In genomic region chr15:86439015-86439796, GRCm38 (mm10) we compare ENCODE assay signal across 22 mouse cellular contexts.
DNase-seq lines count a peak whose midpoint lies in the region; ATAC-seq and TF ChIP-seq lines count a peak whose summit lies in the region.
"Had no signal": no experiment of that assay in that cellular context is flagged by ENCODE, and none has a peak within 500 bp of the region (broad histone marks: within the 10 kb centered on the region; RNA-seq: fewer than 3 reads in every experiment).

No protein-coding gene starts in this region.

- H3K4me1 ChIP-seq in intestine, embryonic 15.5 days (replicated peaks): no peaks in the 10 kb centered on the region
- 0 out of 2 replicates have a peak, but pooled peaks cover 4% of the 10 kb centered on the region for H3K4me1 ChIP-seq in intestine, postnatal 0 days (replicated peaks; ENCODE audit: control insufficient read depth, insufficient read depth, low read length)
- peaks cover 9% of the 10 kb centered on the region for H3K4me1 ChIP-seq in liver, embryonic 16.5 days (ENCODE audit: control insufficient read depth, low read depth, low read length)
- H3K4me1 ChIP-seq in hindbrain, embryonic 13.5 days (replicated peaks): peaks cover 3% of the 10 kb centered on the region; the same call in 1 of the 2 replicates
- no peaks in the 10 kb centered on the region for H3K4me1 ChIP-seq in hindbrain, embryonic 16.5 days (ENCODE audit: control insufficient read depth, insufficient read depth, low read depth, low read length)
- H3K4me1 ChIP-seq: forebrain, embryonic 15.5 days; kidney, embryonic 15.5 days; lung, embryonic 15.5 days had no signal

- no peak overlapping the region for H3K4me2 ChIP-seq in intestine, embryonic 15.5 days (replicated peaks)
- no peak overlapping the region for H3K4me2 ChIP-seq in intestine, postnatal 0 days (replicated peaks; ENCODE audit: low read depth)
- H3K4me2 ChIP-seq in liver, embryonic 16.5 days (ENCODE audit: low read depth, low read length): no peak overlapping the region; the same call in 1 of the 2 replicates
- H3K4me2 ChIP-seq in hindbrain, embryonic 13.5 days: no peak overlapping the region
- H3K4me2 ChIP-seq in hindbrain, embryonic 16.5 days (ENCODE audit: low read length): no peak overlapping the region
- H3K4me2 ChIP-seq: forebrain, embryonic 15.5 days; hindbrain, embryonic 12.5 days; kidney, embryonic 15.5 days; lung, embryonic 15.5 days had no signal

- 75% methylated on average over 15 of the region's 15 CpGs for WGBS in intestine, embryonic 15.5 days
- 65% methylated on average over 15 of the region's 15 CpGs for WGBS in intestine, postnatal 0 days
- 54% methylated on average over 15 of the region's 15 CpGs for WGBS in liver, embryonic 16.5 days (ENCODE audit: insufficient replicate concordance)
- 93% methylated on average over 15 of the region's 15 CpGs for WGBS in hindbrain, embryonic 13.5 days
- 94% methylated on average over 15 of the region's 15 CpGs for WGBS in hindbrain, embryonic 16.5 days

- no peaks in the 10 kb centered on the region for H3K27me3 ChIP-seq in intestine, embryonic 15.5 days (replicated peaks)
- H3K27me3 ChIP-seq in intestine, postnatal 0 days (replicated peaks; ENCODE audit: control insufficient read depth, insufficient read depth, low read length): no peaks in the 10 kb centered on the region
- no peaks in the 10 kb centered on the region for H3K27me3 ChIP-seq in liver, embryonic 16.5 days (ENCODE audit: control insufficient read depth, insufficient read depth, low read depth, low read length)
- H3K27me3 ChIP-seq in hindbrain, embryonic 13.5 days: no peaks in the 10 kb centered on the region
- H3K27me3 ChIP-seq in hindbrain, embryonic 16.5 days (replicated peaks; ENCODE audit: control insufficient read depth, insufficient read depth, low read length): no peaks in the 10 kb centered on the region
- H3K27me3 ChIP-seq: forebrain, embryonic 15.5 days; hindbrain, embryonic 12.5 days; kidney, embryonic 15.5 days; lung, embryonic 15.5 days; Patski had no signal

- peak; percentile 47; the same call in 1 of the 2 replicates for ATAC-seq in intestine, embryonic 15.5 days
- no peak for ATAC-seq in intestine, postnatal 0 days
- peak; percentile 75 for ATAC-seq in liver, embryonic 16.5 days (ENCODE audit: low read depth)
- no peak for ATAC-seq in hindbrain, embryonic 13.5 days (ENCODE audit: low FRiP score)
- ATAC-seq in hindbrain, embryonic 16.5 days: no peak
- ATAC-seq: CD4-positive, CD25-positive, alpha-beta regulatory T cell, adult 4 months; forebrain, embryonic 15.5 days; inflammation-experienced regulatory T-cells, adult 6 months; Patski had no signal

- DNase-seq in liver: peak; percentile 36
- DNase-seq in retina, embryonic 14.5 days (ENCODE audit: low spot score): no peak
- DNase-seq: cerebellum, adult 18-20 months; cerebellum, postnatal 14 days; gastrocnemius, postnatal 25 days; heart, adult 18-20 months; kidney, postnatal 36 days; lung, postnatal 36 days; thymus, adult 2 months; thymus, postnatal 4 days had no signal

- H3K36me3 ChIP-seq in intestine, embryonic 15.5 days: no peaks in the 10 kb centered on the region
- no peaks in the 10 kb centered on the region for H3K36me3 ChIP-seq in intestine, postnatal 0 days (ENCODE audit: control insufficient read depth, insufficient read depth)
- H3K36me3 ChIP-seq in liver, embryonic 16.5 days (ENCODE audit: control insufficient read depth, insufficient read depth): no peaks in the 10 kb centered on the region
- no peaks in the 10 kb centered on the region for H3K36me3 ChIP-seq in hindbrain, embryonic 13.5 days
- no peaks in the 10 kb centered on the region for H3K36me3 ChIP-seq in hindbrain, embryonic 16.5 days (ENCODE audit: control insufficient read depth, insufficient read depth, low read length)
- H3K36me3 ChIP-seq: forebrain, embryonic 15.5 days; hindbrain, embryonic 12.5 days; kidney, embryonic 15.5 days; lung, embryonic 15.5 days had no signal

- no peak overlapping the region for H3K4me3 ChIP-seq in intestine, embryonic 15.5 days (replicated peaks)
- H3K4me3 ChIP-seq in intestine, postnatal 0 days (ENCODE audit: low read depth, low read length): no peak overlapping the region
- no peak overlapping the region for H3K4me3 ChIP-seq in liver, embryonic 16.5 days (ENCODE audit: low read depth, low read length)
- H3K4me3 ChIP-seq in hindbrain, embryonic 13.5 days: no peak overlapping the region
- no peak overlapping the region for H3K4me3 ChIP-seq in hindbrain, embryonic 16.5 days (ENCODE audit: low read length)
- H3K4me3 ChIP-seq: forebrain, embryonic 15.5 days; hindbrain, embryonic 12.5 days; kidney, embryonic 15.5 days; lung, embryonic 15.5 days had no signal

- no peaks in the 10 kb centered on the region for H3K9me3 ChIP-seq in intestine, embryonic 15.5 days
- H3K9me3 ChIP-seq in intestine, postnatal 0 days (ENCODE audit: control insufficient read depth): no peaks in the 10 kb centered on the region
- H3K9me3 ChIP-seq in liver, embryonic 16.5 days (replicated peaks; ENCODE audit: control insufficient read depth, low read length): no peaks in the 10 kb centered on the region
- no peaks in the 10 kb centered on the region for H3K9me3 ChIP-seq in hindbrain, embryonic 13.5 days
- H3K9me3 ChIP-seq in hindbrain, embryonic 16.5 days (ENCODE audit: control insufficient read depth, low read length): no peaks in the 10 kb centered on the region
- H3K9me3 ChIP-seq: forebrain, embryonic 15.5 days; hindbrain, embryonic 12.5 days; kidney, embryonic 15.5 days; lung, embryonic 15.5 days had no signal

- no peak for TF ChIP-seq CTCF in intestine, postnatal 0 days (IDR thresholded peaks at IDR 0.05; ENCODE audit: low read depth)

- no peak overlapping the region for H3K9ac ChIP-seq in intestine, embryonic 15.5 days
- no peak overlapping the region for H3K9ac ChIP-seq in intestine, postnatal 0 days (ENCODE audit: low read depth, low read length)
- H3K9ac ChIP-seq in liver, embryonic 16.5 days (ENCODE audit: low read depth, low read length): no peak overlapping the region
- H3K9ac ChIP-seq in hindbrain, embryonic 13.5 days: no peak overlapping the region
- H3K9ac ChIP-seq in hindbrain, embryonic 16.5 days (ENCODE audit: low read depth, low read length): no peak overlapping the region
- H3K9ac ChIP-seq: forebrain, embryonic 15.5 days; hindbrain, embryonic 12.5 days; kidney, embryonic 15.5 days; lung, embryonic 15.5 days had no signal

- H3K27ac ChIP-seq in intestine, embryonic 15.5 days: no peak overlapping the region
- H3K27ac ChIP-seq in intestine, postnatal 0 days (ENCODE audit: low read depth, low read length): no peak overlapping the region
- H3K27ac ChIP-seq in liver, embryonic 16.5 days (ENCODE audit: low read length): no peak overlapping the region
- H3K27ac ChIP-seq in hindbrain, embryonic 13.5 days: no peak overlapping the region
- H3K27ac ChIP-seq in hindbrain, embryonic 16.5 days (ENCODE audit: low read depth, low read length): no peak overlapping the region
- H3K27ac ChIP-seq: forebrain, embryonic 15.5 days; hindbrain, embryonic 12.5 days; kidney, embryonic 15.5 days; lung, embryonic 15.5 days had no signal

Comparison
In these comparisons a context has a peak if more than half of its experiments do, and no peak if none do; other contexts are left out.
1. ATAC-seq: peak in intestine, embryonic 15.5 days (single experiment) and liver, embryonic 16.5 days (single experiment); none in intestine, postnatal 0 days (single experiment), hindbrain, embryonic 13.5 days (single experiment) and hindbrain, embryonic 16.5 days (single experiment).